Mouse (Mus musculus) liver, embryonic 14.5 days (tissue): ENCODE measurements around the gene Trmt10c. TPM values are rescaled to one million over a fixed set of nuclear protein-coding genes. Genes with fewer than 3 reads are reported as not detected.

Experiments
- ATAC-seq: fragments of 200-750 bp; cut with Nextera tagmentation; 2 replicates; pipeline ENCODE4 v1.8.0; 2017; ENCODE audit warnings: moderate number of reproducible peaks, mild to moderate bottlenecking, moderate library complexity; ENCODE audit not compliant: insufficient read depth
- DNase-seq, 3 experiments: peaks; one replicate each; pipeline ENCODE4 v3.0.0-alpha.2; 2012 to 2013; ENCODE audit warnings: low read depth in 3 of 3, low spot score in 3 of 3
- H3K27ac ChIP-seq: fragments of 300-500 bp; sonication (generic); 2 replicates; pipeline ENCODE4 v1.5.1; 2014; ENCODE audit warnings: moderate library complexity, mild to moderate bottlenecking, control low read depth, inconsistent platforms
- H3K27me3 ChIP-seq: fragments of 300-500 bp; sonication (generic); 2 replicates; pipeline ENCODE4 v1.6.1; 2014; ENCODE audit warnings: mild to moderate bottlenecking, low read length, moderate library complexity; ENCODE audit not compliant: control insufficient read depth, insufficient read depth
- H3K36me3 ChIP-seq: fragments of 300-500 bp; sonication (generic); replicated peaks from 2 replicates; pipeline ENCODE4 v1.6.1; 2014; ENCODE audit warnings: low read depth; ENCODE audit not compliant: control insufficient read depth, insufficient read depth
- H3K4me1 ChIP-seq, 2 experiments: fragments of 200-500 bp in 1 of 2; fragments of 300-500 bp in 1 of 2; sonication (generic) in 1 of 2; replicated peaks; 2 replicates each; pipeline ENCODE4 v1.6.1; 2012 to 2014; ENCODE audit warnings: antibody characterized with exemption in 1 of 2, inconsistent platforms in 1 of 2, low read length in 1 of 2; ENCODE audit not compliant: control insufficient read depth in 2 of 2, insufficient read depth in 2 of 2
- H3K4me2 ChIP-seq: fragments of 300-500 bp; sonication (generic); 2 replicates; pipeline ENCODE4 v1.6.1; 2014; ENCODE audit warnings: low read depth, mild to moderate bottlenecking, control low read depth, moderate library complexity
- H3K4me3 ChIP-seq, 2 experiments: fragments of 200-500 bp in 1 of 2; fragments of 300-500 bp in 1 of 2; sonication (generic) in 1 of 2; 2 replicates each; pipeline ENCODE4 v1.5.1; 2012 to 2014; ENCODE audit warnings: low read depth in 2 of 2, low read length in 2 of 2, mild to moderate bottlenecking in 2 of 2, control low read depth in 1 of 2, inconsistent platforms in 1 of 2, moderate library complexity in 1 of 2; ENCODE audit not compliant: insufficient read depth in 1 of 2
- H3K9ac ChIP-seq: fragments of 300-500 bp; sonication (generic); replicated peaks from 2 replicates; pipeline ENCODE4 v1.6.1; 2014; ENCODE audit warnings: mild to moderate bottlenecking, control low read depth, moderate library complexity
- H3K9me3 ChIP-seq: fragments of 300-500 bp; sonication (generic); 2 replicates; pipeline ENCODE4 v1.6.1; 2016; ENCODE audit warnings: low read length, mixed read lengths; ENCODE audit not compliant: control insufficient read depth
- CTCF ChIP-seq: IDR thresholded peaks from 2 replicates; pipeline ENCODE4 v1.5.1; 2016; ENCODE audit warnings: antibody characterized with exemption, low read depth, control low read depth
- EP300 ChIP-seq: IDR thresholded peaks from 2 replicates; pipeline ENCODE4 v1.6.1; 2016; ENCODE audit warnings: antibody characterized with exemption, low read depth
- WGBS: fragments of 180-500 bp; shearing (Covaris S2); extraction: QIAGEN DNeasy Blood & Tissue Kit; methylation state at CpG from one replicate; pipeline ENCODE4 v1.1.7; 2014; ENCODE audit not compliant: insufficient replicate concordance; 5-methylcytosine and 5-hydroxymethylcytosine counted together
- microRNA-seq: library from miRNA; unstranded; fragments of <30 nt; microRNA quantifications from one replicate; pipeline ENCODE4, GENCODE M21; 2016
- polyA plus RNA-seq, 2 experiments: library from polyadenylated mRNA; depleted of rRNA in 1 of 2; stranded (reverse) in 1 of 2; unstranded in 1 of 2; fragments of >200 nt; fragmentation: Nextera tagmentation in 1 of 2; extraction: Ambion mirVana in 1 of 2; gene quantifications; 2 replicates each; pipeline versions ENCODE4 v1.2.1 to v1.2.3; 2012 to 2014

Gene Trmt10c
- polyA plus RNA-seq, 2 experiments, result 6.1 to 16.1 TPM

- no peak for TF ChIP-seq EP300
- no peak for TF ChIP-seq CTCF
- H3K27me3 ChIP-seq, result no peaks in the 10 kb centered on the region
- peaks cover 52% of the 10 kb centered on the region for H3K36me3 ChIP-seq
- H3K4me3 ChIP-seq, result no peak overlapping the region
- DNase-seq (no peak), ATAC-seq (no peak)
- H3K4me2 ChIP-seq, result no peak overlapping the region
- no peak overlapping the region for H3K9ac ChIP-seq
- H3K4me1 ChIP-seq, result no peaks in the 10 kb centered on the region
- no peaks in the 10 kb centered on the region for H3K9me3 ChIP-seq
- no peak overlapping the region for H3K27ac ChIP-seq
- 88% methylated on average over 3 of the region's 3 CpGs for WGBS
Observed at GRCm38 (mm10) chr16:55986001-55986400, 51.6 kb downstream of the Trmt10c start.

Small RNAs within 50 kb of the gene (microRNA-seq; reads per million reads assigned to microRNA genes)
- not detected for gene Gm24047

Other genes starting within 250 kb of the Trmt10c start
- 2.1 and 2.4 TPM in 2 replicates for gene Nfkbiz, start 198.9 kb downstream of the Trmt10c start, polyA plus RNA-seq (2012; rRNA removed)
- 1.7 and 1.9 TPM in 2 replicates for gene Nfkbiz, start 198.9 kb downstream of the Trmt10c start, polyA plus RNA-seq (2014; fragmentation: Nextera tagmentation; extraction: Ambion mirVana)
- 0.62 and 0.83 TPM in 2 replicates for gene Nxpe3, start 142.5 kb downstream of the Trmt10c start, polyA plus RNA-seq (2012; rRNA removed)
- 0.33 and 0.45 TPM in 2 replicates for gene Nxpe3, start 142.5 kb downstream of the Trmt10c start, polyA plus RNA-seq (2014; fragmentation: Nextera tagmentation; extraction: Ambion mirVana)
- gene Cep97, start 103.0 kb downstream of the Trmt10c start, polyA plus RNA-seq (2012; rRNA removed), result 1.5 and 2.0 TPM in 2 replicates
- gene Cep97, start 103.0 kb downstream of the Trmt10c start, polyA plus RNA-seq (2014; fragmentation: Nextera tagmentation; extraction: Ambion mirVana), result 3.9 and 5.4 TPM in 2 replicates
- 155 and 464 TPM in 2 replicates for gene Rpl24, start 71.5 kb downstream of the Trmt10c start, polyA plus RNA-seq (2012; rRNA removed)
- gene Rpl24, start 71.5 kb downstream of the Trmt10c start, polyA plus RNA-seq (2014; fragmentation: Nextera tagmentation; extraction: Ambion mirVana), result 477 and 499 TPM in 2 replicates
- gene Zbtb11, start 63.9 kb downstream of the Trmt10c start, polyA plus RNA-seq (2012; rRNA removed), result 3.1 and 5.1 TPM in 2 replicates
- 8.4 and 9.5 TPM in 2 replicates for gene Zbtb11, start 63.9 kb downstream of the Trmt10c start, polyA plus RNA-seq (2014; fragmentation: Nextera tagmentation; extraction: Ambion mirVana)
- 22.2 and 33.6 TPM in 2 replicates for gene Pcnp, start 8.1 kb downstream of the Trmt10c start, polyA plus RNA-seq (2012; rRNA removed)
- 102 and 107 TPM in 2 replicates for gene Pcnp, start 8.1 kb downstream of the Trmt10c start, polyA plus RNA-seq (2014; fragmentation: Nextera tagmentation; extraction: Ambion mirVana)
- 6.9 and 8.7 TPM in 2 replicates for gene Senp7, start 10.5 kb upstream of the Trmt10c start, polyA plus RNA-seq (2012; rRNA removed)
- gene Senp7, start 10.5 kb upstream of the Trmt10c start, polyA plus RNA-seq (2014; fragmentation: Nextera tagmentation; extraction: Ambion mirVana), result 15.5 and 16.9 TPM in 2 replicates
- 0.16 and 0.28 TPM in 2 replicates for gene Impg2, start 166.5 kb upstream of the Trmt10c start, polyA plus RNA-seq (2012; rRNA removed)
- 0.04 and 0.19 TPM in 2 replicates for gene Impg2, start 166.5 kb upstream of the Trmt10c start, polyA plus RNA-seq (2014; fragmentation: Nextera tagmentation; extraction: Ambion mirVana)